Mouse (Mus musculus): ENCODE results near the gene Olfr1291-ps1.

Olfr1291-ps1 gene

GRCm38 (mm10) chr2:111496880-111497279 lies at the start of gene Olfr1291-ps1:
Gene Olfr1291-ps1 (plus strand): TSS chr2:111497180.
- no peak for DNase-seq (ENCODE audit: extremely low read depth, low read depth)

GRCm38 (mm10) chr2:111448842-111449241 lies 48.1 kb upstream of the Olfr1291-ps1 start, which contains the start of gene Olfr1287:
Gene Olfr1287 (plus strand): TSS chr2:111449142.
- no peak for DNase-seq (ENCODE audit: extremely low read depth, low read depth)

- DNase-seq (ENCODE audit: extremely low read depth, low read depth), result no peak
Observed at GRCm38 (mm10) chr2:111473801-111474200, 23.2 kb upstream of the Olfr1291-ps1 start, which contains the start of gene Olfr1288. Gene Olfr1288 (plus strand): TSS chr2:111474101.

- DNase-seq (ENCODE audit: extremely low read depth, low read depth), result no peak
Observed at GRCm38 (mm10) chr2:111480519-111480918, 16.5 kb upstream of the Olfr1291-ps1 start, which contains the start of gene Olfr1289. Gene Olfr1289 (plus strand): TSS chr2:111480819.

GRCm38 (mm10) chr2:111493729-111494128 lies 3.3 kb upstream of the Olfr1291-ps1 start, which contains the start of gene Olfr1290:
Gene Olfr1290 (minus strand): TSS chr2:111493829.
- no peak for DNase-seq (ENCODE audit: extremely low read depth, low read depth)

- DNase-seq (ENCODE audit: extremely low read depth, low read depth), result no peak
Observed at GRCm38 (mm10) chr2:111517451-111517850, 20.5 kb downstream of the Olfr1291-ps1 start.

GRCm38 (mm10) chr2:111524903-111525302 lies 27.9 kb downstream of the Olfr1291-ps1 start, which contains the start of gene Olfr1293-ps:
Gene Olfr1293-ps (plus strand): TSS chr2:111525203.
- no peak for DNase-seq (ENCODE audit: extremely low read depth, low read depth)

- no peak for DNase-seq (ENCODE audit: extremely low read depth, low read depth)
Observed at GRCm38 (mm10) chr2:111540191-111540590, 43.2 kb downstream of the Olfr1291-ps1 start, which contains the start of gene Olfr1294. Gene Olfr1294 (minus strand): TSS chr2:111540291.
